Mouse (Mus musculus) urinary bladder, postnatal 0 days (tissue): Measurements from ENCODE around the gene Snx12. TPM values are rescaled to one million over a fixed set of nuclear protein-coding genes. Genes with fewer than 3 reads are reported as not detected.

Experiments
- polyA plus RNA-seq: library from polyadenylated mRNA; unstranded; fragments of >200 nt; fragmentation: Nextera tagmentation; extraction: Ambion mirVana; gene quantifications from 2 replicates; pipeline ENCODE4 v1.2.1, GENCODE M21; 2015

Snx12 gene
- 59.2 and 62.9 TPM in 2 replicates for polyA plus RNA-seq

GRCm38 (mm10) chrX:101221834-101222795, at the start of gene Snx12:
Gene Snx12 (minus strand): TSS chrX:101222563.

GRCm38 (mm10) chrX:101268755-101269124, 46.4 kb upstream of the Snx12 start, which contains the start of gene Gm20489:
Gene Gm20489 (minus strand): TSS chrX:101269023.

GRCm38 (mm10) chrX:101268025-101268754, 45.8 kb upstream of the Snx12 start, which contains the start of gene Il2rg:
Gene Il2rg (minus strand): TSS chrX:101268255.

GRCm38 (mm10) chrX:101263892-101264291, 41.5 kb upstream of the Snx12 start, which contains the start of gene Gm614:
Gene Gm614 (minus strand): TSS chrX:101263992.

GRCm38 (mm10) chrX:101253952-101254729, 31.8 kb upstream of the Snx12 start, which contains the start of gene Foxo4:
Gene Foxo4 (plus strand): TSS chrX:101254528.

GRCm38 (mm10) chrX:101085920-101086319, 136.4 kb downstream of the Snx12 start, which contains the start of gene Slc7a3:
Gene Slc7a3 (minus strand): TSS chrX:101086020.

GRCm38 (mm10) chrX:101059541-101059940, 162.8 kb downstream of the Snx12 start, which contains the start of gene Tex11:
Gene Tex11 (minus strand): TSS chrX:101059667.

Other genes with a start within 250 kb of the Snx12 start
- 0.05 and 0.11 TPM in 2 replicates for gene Tex11, start 162.9 kb downstream of the Snx12 start, polyA plus RNA-seq
- 0.48 and 0.67 TPM in 2 replicates for gene Slc7a3, start 136.5 kb downstream of the Snx12 start, polyA plus RNA-seq
- gene Foxo4, start 32.0 kb upstream of the Snx12 start, polyA plus RNA-seq: 1.6 and 1.8 TPM in 2 replicates
- gene Gm614, start 41.4 kb upstream of the Snx12 start, polyA plus RNA-seq: not detected in 2 replicates
- 3.9 and 11.7 TPM in 2 replicates for gene Il2rg, start 45.7 kb upstream of the Snx12 start, polyA plus RNA-seq
- gene Gm20489, start 46.5 kb upstream of the Snx12 start, polyA plus RNA-seq: not detected in 2 replicates
- 12.9 and 15.4 TPM in 2 replicates for gene Med12, start 51.5 kb upstream of the Snx12 start, polyA plus RNA-seq
- gene Nlgn3, start 76.6 kb upstream of the Snx12 start, polyA plus RNA-seq: 1.2 and 1.5 TPM in 2 replicates
- 0.34 and 0.89 TPM in 2 replicates for gene Gjb1, start 153.8 kb upstream of the Snx12 start, polyA plus RNA-seq
- 16.3 and 16.5 TPM in 2 replicates for gene Zmym3, start 198.3 kb upstream of the Snx12 start, polyA plus RNA-seq
- 137 and 153 TPM in 2 replicates for gene Nono, start 206.8 kb upstream of the Snx12 start, polyA plus RNA-seq
- gene Itgb1bp2, start 226.5 kb upstream of the Snx12 start, polyA plus RNA-seq: 5.8 and 6.5 TPM in 2 replicates